Mouse (Mus musculus): ENCODE data around the gene Rnf144a. TPM values are rescaled to one million over a fixed set of nuclear protein-coding genes. Genes with fewer than 3 reads are reported as not detected.
A peak's percentile ranks its signal among the peaks of the same experiment; 100 is the strongest.

The Rnf144a gene
- polyA plus RNA-seq, 1 experiment from 2014 or later: 36.8 TPM

DNA sequence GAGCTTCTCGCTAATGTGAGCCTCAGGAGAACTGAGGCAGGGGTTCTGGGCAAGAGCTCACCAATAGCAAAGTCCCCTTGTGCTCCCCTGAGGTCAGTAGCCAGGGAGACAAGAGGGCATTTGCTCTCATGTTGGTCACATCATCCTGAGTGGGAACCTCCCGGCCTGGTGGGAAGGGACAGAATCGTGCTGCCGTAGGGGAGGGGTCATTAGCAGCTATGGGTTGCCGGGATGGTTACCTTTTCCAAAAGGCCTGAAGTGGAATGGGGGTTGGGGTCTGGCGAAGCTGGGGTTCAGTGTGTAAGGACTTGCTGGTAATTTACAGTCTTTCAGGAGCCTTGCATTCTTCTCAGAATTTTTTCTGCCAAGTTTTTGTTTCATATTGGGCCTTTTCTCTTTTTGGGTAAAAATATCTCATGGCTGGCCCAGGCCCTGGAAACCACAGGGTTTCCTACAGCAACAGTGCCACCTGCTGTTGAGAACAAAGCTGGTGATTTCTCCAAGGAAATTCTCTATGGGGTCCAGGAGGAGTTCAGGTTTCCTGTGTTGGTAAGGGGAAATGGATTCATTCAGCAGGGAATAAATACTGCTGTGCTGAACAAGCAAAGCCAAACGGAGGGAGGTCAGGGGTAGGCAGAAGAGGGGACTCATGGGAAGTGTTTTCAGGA, 137.9 kb downstream of the Rnf144a start:
- Histone ChIP-seq H3K36me3 (ENCODE audit: control insufficient read depth, insufficient read depth, low read length) (no peaks in the 10 kb centered on the region), H3K9ac (ENCODE audit: low read length) (no peak overlapping the region), H3K4me3 (ENCODE audit: low read depth, low read length) (no peak overlapping the region), H3K4me2 (ENCODE audit: low read depth, low read length, severe bottlenecking) (no peak overlapping the region), H3K4me1 (replicated peaks; ENCODE audit: control insufficient read depth, insufficient read depth, low read length) (peaks cover 2% of the 10 kb centered on the region; the same call in 1 of the 2 replicates), H3K9me3 (ENCODE audit: control insufficient read depth, low read length) (no peaks in the 10 kb centered on the region), H3K27ac (ENCODE audit: low read depth, low read length) (no peak overlapping the region), H3K27me3 (ENCODE audit: control insufficient read depth, insufficient read depth, low read length) (no peaks in the 10 kb centered on the region)
- ATAC-seq (replicated peaks; ENCODE audit: low FRiP score): no peak
- DNase-seq (ENCODE audit: low spot score): peak; percentile 64
- WGBS: 36% methylated on average over 7 of the region's 7 CpGs

DNA sequence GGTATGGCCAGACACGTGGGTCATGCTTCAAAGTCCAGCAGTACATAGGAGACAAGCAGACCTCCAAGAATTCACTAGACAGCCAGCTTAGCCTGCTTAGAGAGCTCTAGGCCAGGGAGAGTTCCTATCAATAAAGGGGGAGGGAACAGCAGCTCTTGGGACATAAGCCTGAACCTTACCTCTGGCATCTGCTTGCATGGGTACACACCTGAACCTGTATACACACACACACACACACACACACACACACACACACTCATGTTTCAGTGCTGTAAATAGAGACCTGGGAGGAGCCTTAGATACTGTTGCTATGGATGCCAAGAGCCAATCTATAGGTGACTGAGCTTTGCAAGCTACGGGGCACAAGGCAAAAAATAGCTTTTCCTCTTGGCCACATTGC, 138.5 kb downstream of the Rnf144a start:
- Histone ChIP-seq H3K36me3 (ENCODE audit: control insufficient read depth, insufficient read depth, low read length) (no peaks in the 10 kb centered on the region), H3K4me3 (ENCODE audit: low read depth, low read length) (no peak overlapping the region), H3K4me1 (replicated peaks; ENCODE audit: control insufficient read depth, insufficient read depth, low read length) (peaks cover 2% of the 10 kb centered on the region; the same call in 1 of the 2 replicates), H3K9me3 (ENCODE audit: control insufficient read depth, low read length) (no peaks in the 10 kb centered on the region), H3K9ac (ENCODE audit: low read length) (no peak overlapping the region), H3K4me2 (ENCODE audit: low read depth, low read length, severe bottlenecking) (no peak overlapping the region), H3K27me3 (ENCODE audit: control insufficient read depth, insufficient read depth, low read length) (no peaks in the 10 kb centered on the region), H3K27ac (ENCODE audit: low read depth, low read length) (no peak overlapping the region)
- DNase-seq (ENCODE audit: low spot score) (no peak), ATAC-seq (replicated peaks; ENCODE audit: low FRiP score) (no peak)
- 73% methylated on average over 2 of the region's 2 CpGs for WGBS

Small RNA genes lying within 50 kb of the gene (microRNA-seq; reads per million reads assigned to microRNA genes)
- gene Mir6538 (ENCODE audit: insufficient number of aligned reads): 46.3 reads per million, percentile 26 among the genes with 10 or more reads in this experiment

Other genes with a start within 250 kb of the Rnf144a start
- gene Rsad2, start 41.2 kb upstream of the Rnf144a start, polyA plus RNA-seq (2014; fragmentation: Nextera tagmentation; extraction: Ambion mirVana): 0.11 and 0.25 TPM in 2 replicates
- gene Cmpk2, start 54.0 kb upstream of the Rnf144a start, polyA plus RNA-seq (2014; fragmentation: Nextera tagmentation; extraction: Ambion mirVana): 7.4 TPM in 2 replicates

Measured in forebrain, embryonic 11.5 days (tissue).